Mouse (Mus musculus): ENCODE results near the gene Scnn1b. TPM values are rescaled to one million over a fixed set of nuclear protein-coding genes. Genes with fewer than 3 reads are reported as not detected.

Gene Scnn1b
- total and polyA plus RNA-seq, 2 experiments from 2014 or later = 0.16 to 0.25 TPM

GRCm38 (mm10) chr7:121941640-121942039, 76.8 kb downstream of the Scnn1b start:
- Histone ChIP-seq H3K36me3 (ENCODE audit: insufficient read depth, low read length) (peaks cover 12% of the 10 kb centered on the region), H3K4me1 (ENCODE audit: insufficient read depth, low read length) (peaks cover 14% of the 10 kb centered on the region), H3K9me3 (ENCODE audit: low read length) (no peaks in the 10 kb centered on the region), H3K4me3 (ENCODE audit: low read length) (no peak overlapping the region), H3K4me2 (ENCODE audit: low read depth, low read length) (no peak overlapping the region), H3K9ac (replicated peaks; ENCODE audit: low read length) (no peak overlapping the region), H3K27ac (no peak overlapping the region), H3K27me3 (ENCODE audit: insufficient read depth, low read length) (no peaks in the 10 kb centered on the region)
- ATAC-seq (no peak), DNase-seq (ENCODE audit: low spot score) (no peak)
- TF ChIP-seq CTCF (IDR thresholded peaks at IDR 0.05; ENCODE audit: low read depth) = no peak
- 90% methylated on average over 3 of the region's 3 CpGs for WGBS

- DNase-seq (ENCODE audit: low spot score) = no peak
- Histone ChIP-seq H3K9ac (replicated peaks; ENCODE audit: low read length) (no peak overlapping the region), H3K9me3 (ENCODE audit: low read length) (no peaks in the 10 kb centered on the region), H3K27me3 (ENCODE audit: insufficient read depth, low read length) (no peaks in the 10 kb centered on the region), H3K27ac (no peak overlapping the region), H3K4me3 (ENCODE audit: low read length) (no peak overlapping the region), H3K4me1 (ENCODE audit: insufficient read depth, low read length) (peaks cover 11% of the 10 kb centered on the region), H3K36me3 (ENCODE audit: insufficient read depth, low read length) (peaks cover 12% of the 10 kb centered on the region), H3K4me2 (ENCODE audit: low read depth, low read length) (no peak overlapping the region)
- ATAC-seq = no peak
- TF ChIP-seq CTCF (IDR thresholded peaks at IDR 0.05; ENCODE audit: low read depth) = no peak
- WGBS = 97% methylated on average over 2 of the region's 2 CpGs
Observed at GRCm38 (mm10) chr7:121942371-121942770, 77.5 kb downstream of the Scnn1b start.

GRCm38 (mm10) chr7:121946196-121946595, 81.4 kb downstream of the Scnn1b start:
- no peaks in the 10 kb centered on the region for H3K27me3 ChIP-seq (ENCODE audit: insufficient read depth, low read length)
- H3K4me1 ChIP-seq (ENCODE audit: insufficient read depth, low read length) = no peaks in the 10 kb centered on the region
- no peaks in the 10 kb centered on the region for H3K9me3 ChIP-seq (ENCODE audit: low read length)
- DNase-seq (ENCODE audit: low spot score) = peak; percentile 27
- H3K9ac ChIP-seq (replicated peaks; ENCODE audit: low read length) = no peak overlapping the region
- TF ChIP-seq CTCF (IDR thresholded peaks at IDR 0.05; ENCODE audit: low read depth) = no peak
- WGBS = 62% methylated on average over 5 of the region's 5 CpGs
- no peak overlapping the region; the same call in 1 of the 2 replicates for H3K27ac ChIP-seq
- H3K4me3 ChIP-seq (ENCODE audit: low read length) = no peak overlapping the region
- H3K4me2 ChIP-seq (ENCODE audit: low read depth, low read length) = no peak overlapping the region
- peaks cover 12% of the 10 kb centered on the region for H3K36me3 ChIP-seq (ENCODE audit: insufficient read depth, low read length)
- 0 out of 2 replicates have a peak, but pooled peaks have one; percentile 38 for ATAC-seq

GRCm38 (mm10) chr7:121947513-121947912, 82.7 kb downstream of the Scnn1b start:
- H3K27ac ChIP-seq = no peak overlapping the region
- H3K4me3 ChIP-seq (ENCODE audit: low read length) = no peak overlapping the region
- DNase-seq (ENCODE audit: low spot score) = no peak
- ATAC-seq = no peak
- peaks cover 10% of the 10 kb centered on the region for H3K36me3 ChIP-seq (ENCODE audit: insufficient read depth, low read length)
- H3K4me2 ChIP-seq (ENCODE audit: low read depth, low read length) = no peak overlapping the region
- H3K4me1 ChIP-seq (ENCODE audit: insufficient read depth, low read length) = no peaks in the 10 kb centered on the region
- no peak for TF ChIP-seq CTCF (IDR thresholded peaks at IDR 0.05; ENCODE audit: low read depth)
- H3K9ac ChIP-seq (replicated peaks; ENCODE audit: low read length) = no peak overlapping the region
- WGBS = 59% methylated on average over 4 of the region's 4 CpGs
- H3K9me3 ChIP-seq (ENCODE audit: low read length) = no peaks in the 10 kb centered on the region
- H3K27me3 ChIP-seq (ENCODE audit: insufficient read depth, low read length) = no peaks in the 10 kb centered on the region

GRCm38 (mm10) chr7:121954891-121955669, 90.2 kb downstream of the Scnn1b start:
- no peak for ATAC-seq
- H3K4me1 ChIP-seq (ENCODE audit: insufficient read depth, low read length) = no peaks in the 10 kb centered on the region
- no peaks in the 10 kb centered on the region for H3K9me3 ChIP-seq (ENCODE audit: low read length)
- no peaks in the 10 kb centered on the region for H3K27me3 ChIP-seq (ENCODE audit: insufficient read depth, low read length)
- no peak overlapping the region for H3K9ac ChIP-seq (replicated peaks; ENCODE audit: low read length)
- no peaks in the 10 kb centered on the region for H3K36me3 ChIP-seq (ENCODE audit: insufficient read depth, low read length)
- no peak overlapping the region for H3K27ac ChIP-seq
- no peak overlapping the region for H3K4me3 ChIP-seq (ENCODE audit: low read length)
- DNase-seq (ENCODE audit: low spot score) = no peak
- H3K4me2 ChIP-seq (ENCODE audit: low read depth, low read length) = no peak overlapping the region
- TF ChIP-seq CTCF (IDR thresholded peaks at IDR 0.05; ENCODE audit: low read depth) = no peak
- 85% methylated on average over 11 of the region's 11 CpGs for WGBS

- no peak for TF ChIP-seq CTCF (IDR thresholded peaks at IDR 0.05; ENCODE audit: low read depth)
- Histone ChIP-seq H3K27ac (no peak overlapping the region), H3K4me3 (ENCODE audit: low read length) (no peak overlapping the region), H3K27me3 (ENCODE audit: insufficient read depth, low read length) (no peaks in the 10 kb centered on the region), H3K4me1 (ENCODE audit: insufficient read depth, low read length) (no peaks in the 10 kb centered on the region), H3K4me2 (ENCODE audit: low read depth, low read length) (no peak overlapping the region), H3K9ac (replicated peaks; ENCODE audit: low read length) (no peak overlapping the region), H3K9me3 (ENCODE audit: low read length) (no peaks in the 10 kb centered on the region), H3K36me3 (ENCODE audit: insufficient read depth, low read length) (peaks cover 3% of the 10 kb centered on the region; the same call in 1 of the 2 replicates)
- ATAC-seq (no peak), DNase-seq (ENCODE audit: low spot score) (no peak)
- WGBS = 89% methylated on average over 12 of the region's 12 CpGs
Observed at GRCm38 (mm10) chr7:121955802-121956201, 91.0 kb downstream of the Scnn1b start.
